In the genomic region with DNA sequence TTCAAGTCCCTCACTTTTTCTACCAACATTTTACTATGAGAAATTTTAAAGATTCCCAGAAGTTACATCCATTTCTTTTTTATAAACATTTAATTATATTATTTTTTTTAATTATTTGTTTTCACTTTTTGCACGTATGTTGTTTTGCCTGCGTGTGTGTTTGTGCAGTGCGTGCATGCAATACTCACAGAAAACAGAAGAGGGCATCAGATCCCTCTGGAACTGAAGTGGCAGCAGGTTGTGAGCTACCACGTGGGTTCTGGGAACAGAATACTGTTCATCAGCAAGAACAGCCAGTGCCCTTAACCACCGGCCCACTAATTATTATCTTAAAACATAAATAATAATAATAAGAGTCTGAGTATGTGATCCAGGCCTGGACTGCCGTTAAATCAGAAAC, we compare ENCODE assay signal across 25 mouse cellular contexts. TPM values are rescaled to one million over a fixed set of nuclear protein-coding genes. Genes with fewer than 3 reads are reported as not detected.
DNase-seq lines count a peak whose midpoint lies in the region; ATAC-seq and TF ChIP-seq lines count a peak whose summit lies in the region.
"Had no signal": no experiment of that assay in that cellular context is flagged by ENCODE, and none has a peak within 500 bp of the region (broad histone marks: within the 10 kb centered on the region; RNA-seq: fewer than 3 reads in every experiment).

No protein-coding gene starts in this region.

- TF ChIP-seq CTCF in intestine, postnatal 0 days (IDR thresholded peaks at IDR 0.05; ENCODE audit: low read depth), result peak; percentile 27
- TF ChIP-seq CTCF in midbrain, postnatal 0 days (IDR thresholded peaks at IDR 0.05), result peak; percentile 45
- peak in 2 of 3 experiments; percentile 19 to 29; a peak in 4 of 6 replicates for TF ChIP-seq CTCF in MEL (IDR thresholded peaks at IDR 0.05 in 2 of 3, conservative IDR thresholded peaks at IDR 0.05 in 1 of 3; ENCODE audit: control insufficient read depth in 1 of 3, insufficient read depth in 1 of 3, low read depth in 2 of 3, low read length in 3 of 3, poor library complexity in 1 of 3, severe bottlenecking in 1 of 3)
- TF ChIP-seq CTCF in small intestine, adult 2 months (IDR thresholded peaks at IDR 0.05; ENCODE audit: extremely low read depth, insufficient read length, insufficient replicate concordance, low read depth, low read length), result 0 out of 2 replicates have a peak, but pooled peaks have one; percentile 7

- ATAC-seq in intestine, postnatal 0 days, result no peak
- ATAC-seq in intestine, embryonic 16.5 days, result no peak
- ATAC-seq in midbrain, postnatal 0 days (ENCODE audit: low FRiP score), result no peak
- ATAC-seq in midbrain, embryonic 11.5 days (ENCODE audit: low FRiP score), result no peak
- ATAC-seq: forebrain, embryonic 16.5 days; lung, postnatal 0 days; midbrain, embryonic 13.5 days had no signal

- no peak for TF ChIP-seq EP300 in MEL (IDR thresholded peaks at IDR 0.05; ENCODE audit: low read depth in 1 of 2, low read length in 2 of 2)

- H3K79me2 ChIP-seq in MEL (ENCODE audit: control insufficient read depth, insufficient read depth, low read length, poor library complexity), result no peaks in the 10 kb centered on the region

- no peak for DNase-seq in midbrain, postnatal 0 days (ENCODE audit: low spot score)
- DNase-seq in midbrain, embryonic 11.5 days (ENCODE audit: low spot score, missing footprints), result no peak
- DNase-seq in MEL (ENCODE audit: low read depth, low spot score), result peak; percentile 13
- no peak for DNase-seq in ovary, postnatal 14 days (ENCODE audit: low spot score)
- DNase-seq in heart, adult 9 months (ENCODE audit: low spot score in 2 of 2), result no peak
- DNase-seq: adrenal gland, adult 8-10 months; embryo, embryonic 11 days; heart, postnatal 36 days; kidney, adult 9 months; kidney, postnatal 4 days had no signal

- no peak overlapping the region for H3K4me3 ChIP-seq in intestine, postnatal 0 days (ENCODE audit: low read depth, low read length)
- no peak overlapping the region for H3K4me3 ChIP-seq in intestine, embryonic 16.5 days (ENCODE audit: low read length)
- no peak overlapping the region for H3K4me3 ChIP-seq in midbrain, postnatal 0 days (ENCODE audit: low read depth, low read length)
- H3K4me3 ChIP-seq in midbrain, embryonic 11.5 days (ENCODE audit: low read depth, low read length), result no peak overlapping the region
- no peak overlapping the region for H3K4me3 ChIP-seq in MEL (ENCODE audit: control insufficient read depth in 1 of 2, insufficient read depth in 1 of 2, low read depth in 2 of 2, low read length in 2 of 2)
- H3K4me3 ChIP-seq in small intestine, adult 2 months (ENCODE audit: low read depth, low read length), result no peak overlapping the region
- H3K4me3 ChIP-seq: hindbrain, embryonic 15.5 days; limb, embryonic 13.5 days; midbrain, embryonic 13.5 days; neural tube, embryonic 13.5 days had no signal

- H3K4me2 ChIP-seq in intestine, postnatal 0 days (replicated peaks; ENCODE audit: low read depth), result no peak overlapping the region
- H3K4me2 ChIP-seq in intestine, embryonic 16.5 days (ENCODE audit: low read depth, low read length), result no peak overlapping the region
- no peak overlapping the region for H3K4me2 ChIP-seq in midbrain, postnatal 0 days (ENCODE audit: low read depth, low read length, poor library complexity, severe bottlenecking)
- H3K4me2 ChIP-seq in midbrain, embryonic 11.5 days, result no peak overlapping the region
- H3K4me2 ChIP-seq: hindbrain, embryonic 15.5 days; limb, embryonic 13.5 days; neural tube, embryonic 13.5 days had no signal

- H3K9me3 ChIP-seq in intestine, postnatal 0 days (ENCODE audit: control insufficient read depth), result no peaks in the 10 kb centered on the region
- no peaks in the 10 kb centered on the region for H3K9me3 ChIP-seq in intestine, embryonic 16.5 days (ENCODE audit: control insufficient read depth, low read length)
- no peaks in the 10 kb centered on the region for H3K9me3 ChIP-seq in midbrain, postnatal 0 days (ENCODE audit: low read length)
- H3K9me3 ChIP-seq in midbrain, embryonic 11.5 days (ENCODE audit: control insufficient read depth, low read length), result no peaks in the 10 kb centered on the region
- no peaks in the 10 kb centered on the region for H3K9me3 ChIP-seq in MEL (replicated peaks; ENCODE audit: insufficient read depth, low read length)
- H3K9me3 ChIP-seq: hindbrain, embryonic 15.5 days; limb, embryonic 13.5 days; midbrain, embryonic 13.5 days; neural tube, embryonic 13.5 days had no signal

- no peak overlapping the region for H3K27ac ChIP-seq in intestine, postnatal 0 days (ENCODE audit: low read depth, low read length)
- H3K27ac ChIP-seq in intestine, embryonic 16.5 days (ENCODE audit: low read length), result no peak overlapping the region
- no peak overlapping the region for H3K27ac ChIP-seq in midbrain, postnatal 0 days (ENCODE audit: low read depth, low read length)
- no peak overlapping the region for H3K27ac ChIP-seq in midbrain, embryonic 11.5 days (ENCODE audit: low read depth, low read length)
- no peak overlapping the region for H3K27ac ChIP-seq in MEL (ENCODE audit: control insufficient read depth, low read depth, low read length)
- no peak overlapping the region for H3K27ac ChIP-seq in small intestine, adult 2 months (ENCODE audit: insufficient read depth, low read depth, low read length)
- H3K27ac ChIP-seq: hindbrain, embryonic 15.5 days; limb, embryonic 13.5 days; liver, embryonic 14.5 days had no signal

- H3K27me3 ChIP-seq in intestine, postnatal 0 days (replicated peaks; ENCODE audit: control insufficient read depth, insufficient read depth, low read length), result peaks cover 10% of the 10 kb centered on the region; the same call in 1 of the 2 replicates
- no peaks in the 10 kb centered on the region for H3K27me3 ChIP-seq in intestine, embryonic 16.5 days (replicated peaks; ENCODE audit: control insufficient read depth, insufficient read depth, low read length)
- H3K27me3 ChIP-seq in midbrain, postnatal 0 days (ENCODE audit: insufficient read depth, low read length), result no peaks in the 10 kb centered on the region
- H3K27me3 ChIP-seq in midbrain, embryonic 11.5 days (ENCODE audit: control insufficient read depth, insufficient read depth, low read length), result peaks cover 4% of the 10 kb centered on the region; the same call in 1 of the 2 replicates
- H3K27me3 ChIP-seq in MEL (ENCODE audit: control insufficient read depth in 1 of 2, insufficient read depth in 2 of 2, low read length in 2 of 2), result no peaks in the 10 kb centered on the region; a peak in 2 of 4 replicates
- H3K27me3 ChIP-seq in small intestine, adult 2 months (ENCODE audit: control insufficient read depth, insufficient read depth, low read length), result peaks cover 10% of the 10 kb centered on the region
- H3K27me3 ChIP-seq: hindbrain, embryonic 15.5 days; neural tube, embryonic 13.5 days had no signal

- H3K36me3 ChIP-seq in intestine, postnatal 0 days (ENCODE audit: control insufficient read depth, insufficient read depth), result no peaks in the 10 kb centered on the region
- no peaks in the 10 kb centered on the region for H3K36me3 ChIP-seq in intestine, embryonic 16.5 days (ENCODE audit: control insufficient read depth, insufficient read depth, low read length)
- H3K36me3 ChIP-seq in midbrain, postnatal 0 days (ENCODE audit: insufficient read depth, low read length), result no peaks in the 10 kb centered on the region
- no peaks in the 10 kb centered on the region for H3K36me3 ChIP-seq in midbrain, embryonic 11.5 days (ENCODE audit: control insufficient read depth, insufficient read depth, low read length)
- no peaks in the 10 kb centered on the region for H3K36me3 ChIP-seq in MEL (ENCODE audit: control insufficient read depth in 1 of 2, insufficient read depth in 2 of 2, low read length in 2 of 2)
- H3K36me3 ChIP-seq in small intestine, adult 2 months (ENCODE audit: control insufficient read depth, insufficient read depth, low read length), result no peaks in the 10 kb centered on the region
- H3K36me3 ChIP-seq: hindbrain, embryonic 15.5 days; limb, embryonic 13.5 days; midbrain, embryonic 13.5 days; neural tube, embryonic 13.5 days had no signal

- no peak overlapping the region for H3K9ac ChIP-seq in intestine, postnatal 0 days (ENCODE audit: low read depth, low read length)
- no peak overlapping the region for H3K9ac ChIP-seq in intestine, embryonic 16.5 days (ENCODE audit: low read depth, low read length)
- H3K9ac ChIP-seq in midbrain, postnatal 0 days (replicated peaks; ENCODE audit: low read length, poor library complexity, severe bottlenecking), result no peak overlapping the region
- no peak overlapping the region for H3K9ac ChIP-seq in midbrain, embryonic 11.5 days (ENCODE audit: low read length)
- H3K9ac ChIP-seq in MEL (ENCODE audit: control insufficient read depth, low read depth, low read length, poor library complexity, severe bottlenecking), result no peak overlapping the region
- H3K9ac ChIP-seq: hindbrain, embryonic 15.5 days; limb, embryonic 13.5 days; liver, embryonic 14.5 days; midbrain, embryonic 13.5 days; neural tube, embryonic 13.5 days had no signal

- 87% methylated on average over 6 of the region's 6 CpGs for WGBS in intestine, postnatal 0 days
- 85% methylated on average over 6 of the region's 6 CpGs for WGBS in intestine, embryonic 16.5 days
- 92% methylated on average over 6 of the region's 6 CpGs for WGBS in midbrain, postnatal 0 days
- WGBS in midbrain, embryonic 11.5 days, result 84% methylated on average over 6 of the region's 6 CpGs
- WGBS in small intestine, adult 2 months, result 89% methylated on average over 6 of the region's 6 CpGs

- TF ChIP-seq RAD21 in MEL (IDR thresholded peaks at IDR 0.05; ENCODE audit: low read depth, low read length), result peak; percentile 18

- no peak for TF ChIP-seq POLR2A in MEL (IDR thresholded peaks at IDR 0.05; ENCODE audit: control insufficient read depth in 1 of 2, insufficient read depth in 1 of 2, low read depth in 1 of 2, low read length in 2 of 2, poor library complexity in 1 of 2)
- TF ChIP-seq POLR2A in small intestine, adult 2 months (IDR thresholded peaks at IDR 0.05; ENCODE audit: low read depth, low read length), result no peak

- H3K4me1 ChIP-seq in intestine, postnatal 0 days (replicated peaks; ENCODE audit: control insufficient read depth, insufficient read depth, low read length), result peaks cover 5% of the 10 kb centered on the region
- peaks cover 3% of the 10 kb centered on the region; the same call in 1 of the 2 replicates for H3K4me1 ChIP-seq in intestine, embryonic 16.5 days (ENCODE audit: control insufficient read depth, insufficient read depth, low read length)
- peaks cover 5% of the 10 kb centered on the region; the same call in 1 of the 2 replicates for H3K4me1 ChIP-seq in midbrain, postnatal 0 days (ENCODE audit: insufficient read depth, low read length)
- H3K4me1 ChIP-seq in midbrain, embryonic 11.5 days (ENCODE audit: control insufficient read depth, insufficient read depth, low read length), result peaks cover 3% of the 10 kb centered on the region
- H3K4me1 ChIP-seq in MEL (ENCODE audit: control insufficient read depth in 1 of 2, insufficient read depth in 2 of 2, low read length in 2 of 2), result no peaks in the 10 kb centered on the region
- peaks cover 5% of the 10 kb centered on the region; the same call in 1 of the 2 replicates for H3K4me1 ChIP-seq in small intestine, adult 2 months (ENCODE audit: control insufficient read depth, insufficient read depth, insufficient read length, low read length)

RNA-seq across cellular contexts. Expression of a gene that starts 2.7 kb away (rescaled TPM):
- 0.09 and 0.10 TPM in 2 replicates for polyA plus RNA-seq in intestine, postnatal 0 days (2015; fragmentation: Nextera tagmentation; extraction: Ambion mirVana)
- 0.13 and 0.15 TPM in 2 replicates for polyA plus RNA-seq in intestine, embryonic 16.5 days (2015; fragmentation: Nextera tagmentation; extraction: Ambion mirVana)
- 6.1 and 6.4 TPM in 2 replicates for total RNA-seq in midbrain, postnatal 0 days (2014; rRNA removed)
- 2.8 and 2.9 TPM in 2 replicates for polyA plus RNA-seq in midbrain, postnatal 0 days (2015; fragmentation: Nextera tagmentation; extraction: Ambion mirVana)
- 3.4 and 4.2 TPM in 2 replicates for polyA plus RNA-seq in midbrain, embryonic 11.5 days (2014; fragmentation: Nextera tagmentation; extraction: Ambion mirVana)
- not detected in 2 replicates for total RNA-seq in MEL (2012; rRNA removed)
- not detected for polyA plus RNA-seq in MEL (2012; ENCODE audit: insufficient read depth in 1 of 2, insufficient read length in 2 of 2, low read depth in 1 of 2, low replicate concordance in 2 of 2, missing spikeins in 1 of 2)
- polyA plus RNA-seq in small intestine, adult 2 months (2012; rRNA removed), result 0.03 TPM in 1 of 2 replicates, not detected in the other
- total RNA-seq: granulocyte monocyte progenitor cell, adult 5-6 weeks; heart, postnatal 36 days; megakaryocyte progenitor cell, adult 5-6 weeks had no signal

RNA-seq across cellular contexts. Expression of a gene that starts 50.8 kb away (rescaled TPM):
- 27.6 and 30.8 TPM in 2 replicates for polyA plus RNA-seq in intestine, postnatal 0 days (2015; fragmentation: Nextera tagmentation; extraction: Ambion mirVana)
- polyA plus RNA-seq in intestine, embryonic 16.5 days (2015; fragmentation: Nextera tagmentation; extraction: Ambion mirVana), result 33.5 and 37.7 TPM in 2 replicates
- total RNA-seq in midbrain, postnatal 0 days (2014; rRNA removed), result 88.2 and 106 TPM in 2 replicates
- polyA plus RNA-seq in midbrain, postnatal 0 days (2015; fragmentation: Nextera tagmentation; extraction: Ambion mirVana), result 40.7 and 46.1 TPM in 2 replicates
- polyA plus RNA-seq in midbrain, embryonic 11.5 days (2014; fragmentation: Nextera tagmentation; extraction: Ambion mirVana), result 49.8 and 53.1 TPM in 2 replicates
- total RNA-seq in MEL (2012; rRNA removed), result 24.8 and 27.0 TPM in 2 replicates
- polyA plus RNA-seq in MEL (2012; ENCODE audit: insufficient read depth in 1 of 2, insufficient read length in 2 of 2, low read depth in 1 of 2, low replicate concordance in 2 of 2, missing spikeins in 1 of 2), result 10 to 100 TPM; 11.0 to 29.6 TPM
- polyA plus RNA-seq in small intestine, adult 2 months (2012; rRNA removed), result 3.3 and 5.1 TPM in 2 replicates

RNA-seq across cellular contexts. Expression of a gene that starts 58.1 kb away (rescaled TPM):
- polyA plus RNA-seq in intestine, postnatal 0 days (2015; fragmentation: Nextera tagmentation; extraction: Ambion mirVana), result 6.2 and 6.6 TPM in 2 replicates
- polyA plus RNA-seq in intestine, embryonic 16.5 days (2015; fragmentation: Nextera tagmentation; extraction: Ambion mirVana), result 3.1 and 4.3 TPM in 2 replicates
- not detected in 2 replicates for total RNA-seq in midbrain, postnatal 0 days (2014; rRNA removed)
- 0.19 TPM in 1 of 2 replicates, not detected in the other for polyA plus RNA-seq in midbrain, postnatal 0 days (2015; fragmentation: Nextera tagmentation; extraction: Ambion mirVana)
- 0.12 and 0.15 TPM in 2 replicates for polyA plus RNA-seq in midbrain, embryonic 11.5 days (2014; fragmentation: Nextera tagmentation; extraction: Ambion mirVana)
- total RNA-seq in MEL (2012; rRNA removed), result not detected in 2 replicates
- polyA plus RNA-seq in MEL (2012; ENCODE audit: insufficient read depth in 1 of 2, insufficient read length in 2 of 2, low read depth in 1 of 2, low replicate concordance in 2 of 2, missing spikeins in 1 of 2), result not detected
- not detected in 2 replicates for polyA plus RNA-seq in small intestine, adult 2 months (2012; rRNA removed)
- total RNA-seq: granulocyte monocyte progenitor cell, adult 5-6 weeks; layer of hippocampus, postnatal 10 days had no signal
- polyA plus RNA-seq: embryonic facial prominence, embryonic 14.5 days; spleen, adult 2 months had no signal
